Mouse (Mus musculus) C2C12 (cell line): ENCODE results near the gene Creg2. TPM values are rescaled to one million over a fixed set of nuclear protein-coding genes. Genes with fewer than 3 reads are reported as not detected.
"Not testable (repeated sequence)": the region's sequence is repeated elsewhere in the genome, so short reads cannot be mapped to it uniquely, and the experiment has no call there.

Experiments used
- H3K27me3 ChIP-seq: one replicate; pipeline ENCODE4 v1.6.1; 2011; ENCODE audit not compliant: control insufficient read depth, insufficient read depth, insufficient read length
- H3K36me3 ChIP-seq: one replicate; pipeline ENCODE4 v1.6.1; 2011; ENCODE audit not compliant: control insufficient read depth, insufficient read depth
- H3K4me3 ChIP-seq: one replicate; pipeline ENCODE4 v1.5.1; 2011; ENCODE audit warnings: mild to moderate bottlenecking, control low read depth; ENCODE audit not compliant: poor library complexity, insufficient read depth, severe bottlenecking
- H3K79me2 ChIP-seq: one replicate; pipeline ENCODE4 v1.6.1; 2011; ENCODE audit not compliant: control insufficient read depth, insufficient read depth
- H3K79me3 ChIP-seq: one replicate; pipeline ENCODE4 v1.6.1; 2011; ENCODE audit warnings: low read depth, control low read depth
- H3ac ChIP-seq: one replicate; pipeline ENCODE3; 2011; ENCODE audit warnings: low read depth; ENCODE audit not compliant: control insufficient read depth, insufficient read length
- CEBPB ChIP-seq: IDR thresholded peaks from one replicate; pipeline ENCODE4 v1.6.1; 2011; ENCODE audit warnings: low read depth, mild to moderate bottlenecking, control low read depth, moderate library complexity
- CTCF ChIP-seq: IDR thresholded peaks from one replicate; pipeline ENCODE4 v1.5.1; 2011; ENCODE audit not compliant: control insufficient read depth, insufficient read depth, insufficient read length
- FOSL1 ChIP-seq: IDR thresholded peaks from one replicate; pipeline ENCODE4 v1.8.0; 2011; ENCODE audit warnings: mild to moderate bottlenecking, low read length; ENCODE audit not compliant: poor library complexity, insufficient read depth, severe bottlenecking
- MAX ChIP-seq: IDR thresholded peaks from one replicate; pipeline ENCODE4 v1.6.1; 2011; ENCODE audit warnings: mild to moderate bottlenecking, control low read depth
- MYOD1 ChIP-seq: IDR thresholded peaks from one replicate; pipeline ENCODE4 v1.6.1; 2011; ENCODE audit warnings: low read depth; ENCODE audit not compliant: control insufficient read depth, insufficient read length
- MYOG ChIP-seq: IDR thresholded peaks from one replicate; pipeline ENCODE4 v1.6.1; 2011; ENCODE audit not compliant: control insufficient read depth, insufficient read length; ENCODE audit errors: extremely low read depth
- USF1 ChIP-seq: IDR thresholded peaks from one replicate; pipeline ENCODE4 v1.6.1; 2011; ENCODE audit warnings: low read depth, mild to moderate bottlenecking, control low read depth, moderate library complexity
- polyA plus RNA-seq: library from polyadenylated mRNA; unstranded; fragments of >200 nt; fragmentation: generic; extraction: Trizol; gene quantifications from one replicate; pipeline ENCODE4 v1.2.1, GENCODE M21; 2012; ENCODE audit warnings: missing spikeins

The Creg2 gene
- polyA plus RNA-seq, 1 experiment: not detected

DNA sequence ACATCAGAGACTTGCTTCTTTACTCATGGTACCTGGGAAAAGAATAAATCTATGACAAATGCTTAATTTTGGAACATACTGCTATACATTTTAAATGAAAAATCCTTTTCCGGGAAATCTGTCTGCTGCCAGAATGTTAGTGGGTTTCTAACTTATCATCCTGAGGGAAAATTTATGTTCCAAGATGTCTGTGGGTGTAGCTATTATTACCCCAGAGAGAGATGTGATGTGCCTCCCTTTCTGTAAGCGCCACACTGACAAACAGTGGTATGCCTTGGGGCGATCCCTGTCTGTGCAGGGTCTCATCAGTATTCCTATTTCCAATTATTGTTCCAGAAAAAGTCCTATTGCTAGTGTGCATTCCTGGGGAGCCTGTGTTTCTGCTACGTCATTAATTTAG lies 11.8 kb upstream of the Creg2 start:
- no peak overlapping the region for H3ac ChIP-seq
- H3K27me3 ChIP-seq: no peaks in the 10 kb centered on the region
- no peaks in the 10 kb centered on the region for H3K79me2 ChIP-seq
- H3K36me3 ChIP-seq: no peaks in the 10 kb centered on the region
- H3K4me3 ChIP-seq: no peak overlapping the region
- TF ChIP-seq MAX (no peak), FOSL1 (no peak), CEBPB (no peak), USF1 (no peak), CTCF (no peak), MYOD1 (no peak), MYOG (no peak)
- no peaks in the 10 kb centered on the region for H3K79me3 ChIP-seq

DNA sequence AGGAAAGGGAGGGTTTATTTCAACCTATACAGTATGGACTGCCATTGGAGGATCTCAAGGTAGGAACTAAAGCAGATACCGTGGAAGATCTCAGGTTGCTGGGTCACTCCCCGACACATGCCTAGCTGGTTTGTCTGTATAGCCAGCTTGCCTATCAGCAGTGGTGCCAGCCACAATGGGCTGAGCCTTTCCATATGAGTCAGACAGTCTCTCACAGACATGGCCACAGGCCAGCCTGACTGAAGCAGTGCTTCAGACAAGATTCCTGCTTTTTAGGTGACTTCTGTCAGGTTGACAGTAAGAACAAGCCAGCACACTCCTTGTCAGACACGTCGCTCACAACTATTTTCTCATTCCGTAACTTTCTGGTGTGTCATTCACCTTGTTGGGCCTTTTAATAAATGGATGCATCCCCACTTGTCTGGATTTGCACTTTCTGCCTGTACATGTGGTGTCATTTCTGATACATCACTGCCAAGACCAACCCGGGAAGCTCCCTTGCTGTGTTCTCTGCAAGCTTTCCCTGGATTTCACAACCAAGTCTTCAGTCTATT lies 5.8 kb upstream of the Creg2 start:
- Histone ChIP-seq H3K36me3 (no peaks in the 10 kb centered on the region), H3K79me3 (no peaks in the 10 kb centered on the region), H3K27me3 (peaks cover 6% of the 10 kb centered on the region), H3K79me2 (no peaks in the 10 kb centered on the region), H3K4me3 (no peak overlapping the region), H3ac (no peak overlapping the region)
- TF ChIP-seq CEBPB: no peak
- TF ChIP-seq FOSL1: no peak

DNA sequence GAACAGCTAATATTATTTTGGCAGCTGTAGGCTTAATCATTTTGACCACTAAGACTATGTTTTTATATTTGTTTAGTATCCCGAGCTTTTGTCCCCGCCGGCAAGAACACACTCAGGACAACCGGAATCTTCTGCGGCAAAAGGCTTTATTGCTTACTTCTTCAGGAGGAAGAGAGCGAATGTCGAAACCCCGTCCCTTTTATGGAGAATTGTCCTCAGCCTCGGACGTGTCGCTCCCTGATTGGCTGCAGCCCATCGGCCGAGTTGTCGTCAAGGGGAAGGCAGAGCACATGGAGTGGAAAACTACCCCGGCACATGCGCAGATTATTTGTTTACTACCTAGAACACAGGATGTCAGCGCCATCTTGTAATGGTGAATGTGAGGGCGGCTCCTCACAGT lies 3.6 kb upstream of the Creg2 start:
- H3K4me3 ChIP-seq, H3K36me3 ChIP-seq, H3K79me2 ChIP-seq, H3K79me3 ChIP-seq, H3ac ChIP-seq: not testable (repeated sequence)
- peaks cover 22% of the 10 kb centered on the region for H3K27me3 ChIP-seq

DNA sequence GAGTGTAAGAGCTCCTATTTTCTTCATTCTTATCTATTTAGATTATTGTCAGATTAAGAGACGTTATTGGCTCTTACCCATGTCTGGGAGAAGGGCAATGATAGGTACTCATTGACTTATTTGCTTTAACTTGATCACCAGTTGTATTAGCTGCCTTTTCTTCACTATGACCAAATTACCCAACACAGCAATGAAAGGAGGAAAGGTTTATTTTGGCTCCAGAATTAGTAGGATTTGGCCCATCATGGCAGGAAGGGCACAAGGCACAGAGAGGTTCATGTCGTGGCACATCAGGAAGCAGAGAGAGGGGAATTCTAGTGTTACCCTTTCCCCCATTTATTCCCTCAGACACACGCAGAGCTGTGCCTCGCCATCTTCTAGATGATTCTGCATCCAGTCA lies 1.8 kb upstream of the Creg2 start:
- no peaks in the 10 kb centered on the region for H3K79me2 ChIP-seq
- H3K79me3 ChIP-seq: no peaks in the 10 kb centered on the region
- peaks cover 30% of the 10 kb centered on the region for H3K27me3 ChIP-seq
- TF ChIP-seq FOSL1: no peak
- TF ChIP-seq CTCF: no peak
- no peak for TF ChIP-seq CEBPB
- no peak for TF ChIP-seq MYOD1
- no peak for TF ChIP-seq MYOG
- no peak for TF ChIP-seq USF1
- no peak for TF ChIP-seq MAX
- no peak overlapping the region for H3ac ChIP-seq
- H3K36me3 ChIP-seq: no peaks in the 10 kb centered on the region
- H3K4me3 ChIP-seq: no peak overlapping the region

DNA sequence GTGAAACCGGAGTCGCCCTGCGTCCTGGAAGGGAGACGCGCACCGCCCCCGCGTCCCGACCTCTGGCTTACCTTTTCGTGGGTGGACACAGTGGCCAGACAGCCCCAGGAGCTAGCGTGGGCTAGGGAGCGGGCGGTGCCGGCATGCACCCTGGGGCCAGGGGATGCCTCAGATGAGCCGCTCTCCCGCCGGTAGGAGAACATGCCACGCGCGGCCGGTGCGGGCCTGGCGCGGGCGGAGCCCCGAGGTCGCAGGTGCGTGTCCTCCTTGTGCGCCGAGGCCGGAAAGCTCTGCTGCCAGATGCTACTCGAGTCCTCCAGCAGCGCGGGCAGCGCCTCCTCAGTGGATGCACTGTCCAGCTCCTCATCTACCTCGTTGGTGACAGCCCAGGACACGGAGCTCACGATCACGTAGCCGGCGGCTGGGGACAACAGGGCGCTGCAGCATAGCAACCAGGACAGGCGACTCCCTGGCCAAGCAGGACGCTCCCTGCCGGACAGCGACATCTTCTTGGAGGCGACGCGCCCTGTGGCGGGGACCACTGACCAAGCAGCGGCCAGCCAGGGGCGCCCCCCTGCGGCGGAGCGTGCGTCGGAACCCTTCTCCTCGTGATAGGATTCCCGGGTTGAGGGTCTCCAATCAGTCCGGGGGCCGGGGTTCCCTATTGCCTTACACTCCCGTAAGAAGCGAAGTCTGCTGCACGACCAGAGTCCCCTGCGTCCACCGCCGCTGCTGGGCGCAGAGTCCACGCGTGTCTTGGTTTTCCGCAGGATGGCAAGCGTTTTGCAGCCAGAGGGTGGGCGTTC lies 636 bp downstream of the Creg2 start:
- H3K27me3 ChIP-seq: peaks cover 30% of the 10 kb centered on the region
- H3K4me3 ChIP-seq: no peak overlapping the region
- no peak for TF ChIP-seq CEBPB
- peak; percentile 85 for TF ChIP-seq CTCF
- H3K79me3 ChIP-seq: no peaks in the 10 kb centered on the region
- peak overlapping the region; percentile 46 for H3ac ChIP-seq
- H3K79me2 ChIP-seq: no peaks in the 10 kb centered on the region
- H3K36me3 ChIP-seq: no peaks in the 10 kb centered on the region

DNA sequence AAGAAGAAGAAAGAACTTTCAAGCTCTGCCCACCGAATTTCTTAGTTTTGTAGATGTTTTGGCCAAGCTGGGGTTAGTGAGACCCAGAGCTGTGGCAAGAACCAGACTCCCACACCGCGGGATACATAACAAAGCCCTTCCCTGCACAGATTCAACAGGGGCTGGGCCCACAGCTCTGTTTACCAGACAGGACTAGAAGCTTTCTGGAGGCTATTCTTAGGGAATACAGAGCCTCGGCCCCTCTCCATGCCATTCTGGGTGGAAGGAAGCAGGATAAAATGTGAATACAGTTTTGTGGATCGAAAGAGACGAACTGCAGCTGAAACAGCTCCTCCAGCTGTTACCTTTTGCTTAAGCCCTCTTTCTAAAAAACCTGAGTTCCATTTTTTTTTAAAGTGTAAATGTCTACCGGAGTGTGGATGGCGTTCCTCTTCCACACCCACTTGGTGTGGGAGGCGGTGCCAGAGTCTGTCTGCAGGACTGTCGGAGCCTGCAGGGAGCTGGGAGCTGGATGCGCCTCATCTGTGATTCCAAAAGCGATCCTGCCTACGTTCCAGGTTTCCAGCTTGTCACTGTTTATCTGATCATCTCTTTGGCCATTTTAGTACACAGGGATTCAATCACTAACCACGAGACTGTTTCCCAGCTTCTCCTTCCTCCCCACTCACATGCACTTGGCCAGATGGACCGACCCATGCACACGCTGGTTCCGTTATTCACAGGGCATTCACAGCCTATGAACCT lies 1.4 kb downstream of the Creg2 start:
- peaks cover 34% of the 10 kb centered on the region for H3K27me3 ChIP-seq

More for the DNA sequence above, 1.4 kb downstream of the Creg2 start:
- no peaks in the 10 kb centered on the region for H3K79me2 ChIP-seq
- TF ChIP-seq MYOG: no peak
- no peak overlapping the region for H3K4me3 ChIP-seq
- H3ac ChIP-seq: no peak overlapping the region
- H3K36me3 ChIP-seq: no peaks in the 10 kb centered on the region
- H3K79me3 ChIP-seq: no peaks in the 10 kb centered on the region
